Mouse (Mus musculus): ENCODE data around the gene Cfap126. TPM values are rescaled to one million over a fixed set of nuclear protein-coding genes. Genes with fewer than 3 reads are reported as not detected.

The Cfap126 gene
- polyA plus RNA-seq, 1 experiment from 2014 or later: 10.3 TPM

GRCm38 (mm10) chr1:171149974-171150760 lies 36.4 kb downstream of the Cfap126 start, which contains the start of the genes Sdhc and Mpz:
TSS of gene Sdhc (minus strand) at chr1:171150603.
TSS of gene Mpz (plus strand) at chr1:171150711.
- peak within 1 kb of the TSS; percentile 84 for H3K4me2 ChIP-seq (replicated peaks)
- H3K36me3 ChIP-seq: peaks cover 3% of the 10 kb centered on the region; the same call in 1 of the 2 replicates
- peak; percentile 98 for ATAC-seq (replicated peaks)
- no peaks in the 10 kb centered on the region; the same call in 1 of the 2 replicates for H3K27me3 ChIP-seq
- peaks cover 18% of the 10 kb centered on the region for H3K4me1 ChIP-seq
- under 1% methylated on average over 34 of the region's 34 CpGs for WGBS
- no peaks in the 10 kb centered on the region for H3K9me3 ChIP-seq
- peak within 1 kb of the TSS; percentile 80 for H3K27ac ChIP-seq (replicated peaks)
- H3K4me3 ChIP-seq: peak within 1 kb of the TSS; percentile 79
- peak within 1 kb of the TSS; percentile 77 for H3K9ac ChIP-seq (replicated peaks)

GRCm38 (mm10) chr1:171150838-171151391 lies 37.2 kb downstream of the Cfap126 start:
- no peaks in the 10 kb centered on the region; the same call in 1 of the 2 replicates for H3K27me3 ChIP-seq
- H3K36me3 ChIP-seq: no peaks in the 10 kb centered on the region
- peak overlapping the region; percentile 80 for H3K27ac ChIP-seq (replicated peaks)
- H3K9me3 ChIP-seq: no peaks in the 10 kb centered on the region
- peak; percentile 47 for ATAC-seq (replicated peaks)
- H3K9ac ChIP-seq (replicated peaks): peak overlapping the region; percentile 77
- H3K4me1 ChIP-seq: peaks cover 18% of the 10 kb centered on the region
- WGBS: 5% methylated on average over 18 of the region's 18 CpGs
- peak overlapping the region; percentile 79 for H3K4me3 ChIP-seq
- peak overlapping the region; percentile 84 for H3K4me2 ChIP-seq (replicated peaks)

- Histone ChIP-seq H3K27ac (replicated peaks) (no peak overlapping the region), H3K9me3 (no peaks in the 10 kb centered on the region), H3K9ac (replicated peaks) (no peak overlapping the region), H3K4me1 (peaks cover 18% of the 10 kb centered on the region), H3K36me3 (no peaks in the 10 kb centered on the region), H3K27me3 (peaks cover 3% of the 10 kb centered on the region; the same call in 1 of the 2 replicates), H3K4me3 (no peak overlapping the region), H3K4me2 (replicated peaks) (no peak overlapping the region)
- WGBS: 82% methylated on average over 4 of the region's 4 CpGs
- ATAC-seq (replicated peaks): no peak
Measured at GRCm38 (mm10) chr1:171151966-171152365, 38.2 kb downstream of the Cfap126 start.

- Histone ChIP-seq H3K9me3 (no peaks in the 10 kb centered on the region), H3K9ac (replicated peaks) (no peak overlapping the region), H3K27me3 (peaks cover 25% of the 10 kb centered on the region), H3K27ac (replicated peaks) (no peak overlapping the region), H3K4me2 (replicated peaks) (no peak overlapping the region), H3K4me3 (no peak overlapping the region), H3K4me1 (no peaks in the 10 kb centered on the region), H3K36me3 (no peaks in the 10 kb centered on the region)
- 71% methylated on average over 3 of the region's 3 CpGs for WGBS
- no peak for ATAC-seq (replicated peaks)
Measured at GRCm38 (mm10) chr1:171156644-171157043, 42.9 kb downstream of the Cfap126 start.

DNA sequence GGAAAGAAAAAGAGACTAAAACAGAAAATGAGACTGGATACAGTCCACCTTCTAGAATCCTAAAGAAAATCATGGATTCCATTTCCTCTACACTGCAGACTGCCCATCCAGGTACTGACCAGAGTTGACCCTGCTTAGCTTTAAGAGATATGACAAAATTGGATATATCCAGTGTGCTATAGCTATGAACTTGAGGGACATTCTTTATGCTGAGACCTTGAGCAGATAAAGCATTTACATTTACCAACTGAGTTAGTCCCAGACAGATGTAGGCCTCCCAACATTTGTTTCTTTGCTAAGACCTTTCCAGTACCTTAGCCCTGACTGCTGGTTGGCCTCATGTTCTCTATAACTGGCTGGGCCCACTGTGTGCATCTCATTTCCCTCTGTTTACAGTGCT lies 44.2 kb downstream of the Cfap126 start:
- Histone ChIP-seq H3K4me2 (replicated peaks) (no peak overlapping the region), H3K4me1 (no peaks in the 10 kb centered on the region), H3K4me3 (no peak overlapping the region), H3K27ac (replicated peaks) (no peak overlapping the region), H3K27me3 (peaks cover 25% of the 10 kb centered on the region), H3K9ac (replicated peaks) (no peak overlapping the region), H3K9me3 (no peaks in the 10 kb centered on the region), H3K36me3 (no peaks in the 10 kb centered on the region)
- no peak for ATAC-seq (replicated peaks)

GRCm38 (mm10) chr1:171159485-171159975 lies 45.8 kb downstream of the Cfap126 start:
- no peaks in the 10 kb centered on the region for H3K36me3 ChIP-seq
- H3K4me1 ChIP-seq: no peaks in the 10 kb centered on the region
- H3K4me3 ChIP-seq: no peak overlapping the region; the same call in 1 of the 2 replicates
- no peak for ATAC-seq (replicated peaks)
- no peak overlapping the region for H3K9ac ChIP-seq (replicated peaks)
- H3K27me3 ChIP-seq: peaks cover 25% of the 10 kb centered on the region
- 2% methylated on average over 15 of the region's 15 CpGs for WGBS
- no peaks in the 10 kb centered on the region for H3K9me3 ChIP-seq
- H3K27ac ChIP-seq (replicated peaks): no peak overlapping the region
- H3K4me2 ChIP-seq (replicated peaks): peak overlapping the region; percentile 23

GRCm38 (mm10) chr1:171162526-171162925 lies 48.8 kb downstream of the Cfap126 start:
- H3K27me3 ChIP-seq: peaks cover 22% of the 10 kb centered on the region
- H3K36me3 ChIP-seq: no peaks in the 10 kb centered on the region
- no peak for ATAC-seq (replicated peaks)
- no peak overlapping the region for H3K9ac ChIP-seq (replicated peaks)
- H3K27ac ChIP-seq (replicated peaks): no peak overlapping the region
- no peak overlapping the region for H3K4me2 ChIP-seq (replicated peaks)
- WGBS: 79% methylated on average over 3 of the region's 3 CpGs
- no peak overlapping the region for H3K4me3 ChIP-seq
- H3K4me1 ChIP-seq: no peaks in the 10 kb centered on the region
- no peaks in the 10 kb centered on the region for H3K9me3 ChIP-seq

DNA sequence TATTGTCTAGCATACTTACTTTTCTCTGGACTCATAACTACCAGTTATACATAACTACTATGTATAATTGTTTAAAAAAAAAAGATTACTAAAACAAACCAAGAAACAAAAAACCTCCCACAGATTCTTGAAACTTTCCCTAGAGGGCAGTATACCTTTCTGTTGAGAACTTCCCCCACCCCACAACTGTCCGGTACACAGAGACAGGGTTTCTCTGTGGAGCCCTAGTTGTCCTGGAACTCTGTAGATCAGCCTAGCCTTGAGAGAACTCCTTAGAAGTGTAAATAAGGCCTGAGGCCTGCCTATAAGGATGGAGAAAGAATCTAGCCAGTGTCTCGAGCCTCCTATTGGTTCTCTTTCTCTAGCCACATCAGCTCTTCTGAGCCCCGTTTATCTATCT lies 50.5 kb downstream of the Cfap126 start:
- WGBS: 39% methylated on average over 3 of the region's 3 CpGs
- ATAC-seq (replicated peaks): no peak
- no peak overlapping the region for H3K9ac ChIP-seq (replicated peaks)
- no peaks in the 10 kb centered on the region for H3K9me3 ChIP-seq
- H3K27me3 ChIP-seq: peaks cover 11% of the 10 kb centered on the region
- H3K36me3 ChIP-seq: no peaks in the 10 kb centered on the region
- no peak overlapping the region for H3K27ac ChIP-seq (replicated peaks)
- no peak overlapping the region for H3K4me2 ChIP-seq (replicated peaks)
- H3K4me3 ChIP-seq: no peak overlapping the region
- no peaks in the 10 kb centered on the region for H3K4me1 ChIP-seq

GRCm38 (mm10) chr1:171165629-171166345 lies 52.1 kb downstream of the Cfap126 start:
- Histone ChIP-seq H3K27me3 (no peaks in the 10 kb centered on the region), H3K27ac (replicated peaks) (no peak overlapping the region), H3K9ac (replicated peaks) (no peak overlapping the region), H3K4me1 (no peaks in the 10 kb centered on the region), H3K4me3 (no peak overlapping the region), H3K4me2 (replicated peaks) (no peak overlapping the region), H3K9me3 (no peaks in the 10 kb centered on the region), H3K36me3 (no peaks in the 10 kb centered on the region)
- no peak for ATAC-seq (replicated peaks)
- 86% methylated on average over 5 of the region's 5 CpGs for WGBS

GRCm38 (mm10) chr1:171168906-171169305 lies 55.2 kb downstream of the Cfap126 start:
- Histone ChIP-seq H3K9ac (replicated peaks) (no peak overlapping the region), H3K4me2 (replicated peaks) (no peak overlapping the region), H3K27me3 (no peaks in the 10 kb centered on the region), H3K36me3 (no peaks in the 10 kb centered on the region), H3K9me3 (no peaks in the 10 kb centered on the region), H3K4me3 (no peak overlapping the region), H3K27ac (replicated peaks) (no peak overlapping the region), H3K4me1 (no peaks in the 10 kb centered on the region)
- 91% methylated on average over 12 of the region's 12 CpGs for WGBS
- ATAC-seq (replicated peaks): no peak

GRCm38 (mm10) chr1:171169913-171170312 lies 56.2 kb downstream of the Cfap126 start:
- Histone ChIP-seq H3K9ac (replicated peaks) (no peak overlapping the region), H3K9me3 (no peaks in the 10 kb centered on the region), H3K36me3 (no peaks in the 10 kb centered on the region), H3K4me2 (replicated peaks) (no peak overlapping the region), H3K27me3 (no peaks in the 10 kb centered on the region), H3K27ac (replicated peaks) (no peak overlapping the region), H3K4me3 (no peak overlapping the region), H3K4me1 (no peaks in the 10 kb centered on the region)
- 66% methylated on average over 3 of the region's 3 CpGs for WGBS
- ATAC-seq (replicated peaks): no peak

GRCm38 (mm10) chr1:171171138-171171537 lies 57.4 kb downstream of the Cfap126 start:
- Histone ChIP-seq H3K4me2 (replicated peaks) (no peak overlapping the region), H3K9ac (replicated peaks) (no peak overlapping the region), H3K4me1 (no peaks in the 10 kb centered on the region), H3K4me3 (no peak overlapping the region), H3K36me3 (no peaks in the 10 kb centered on the region), H3K27ac (replicated peaks) (no peak overlapping the region), H3K9me3 (no peaks in the 10 kb centered on the region), H3K27me3 (no peaks in the 10 kb centered on the region)
- WGBS: 72% methylated on average over 3 of the region's 3 CpGs
- ATAC-seq (replicated peaks): no peak

Measured in forebrain, embryonic 15.5 days (tissue).